Mouse (Mus musculus) ES-E14 (cell line): ENCODE measurements around the gene Tpk1.

ENCODE experiments used
- CHD2 ChIP-seq: IDR thresholded peaks from 2 replicates; pipeline ENCODE4 v1.6.1; 2014; ENCODE audit warnings: mild to moderate bottlenecking, low read depth, low read length, inconsistent platforms
- HCFC1 ChIP-seq: IDR thresholded peaks from 2 replicates; pipeline ENCODE4 v1.6.1; 2012; ENCODE audit warnings: low read length, inconsistent platforms, borderline replicate concordance; ENCODE audit not compliant: insufficient read depth
- MAFK ChIP-seq: IDR thresholded peaks from 2 replicates; pipeline ENCODE4 v1.6.1; 2014; ENCODE audit warnings: mild to moderate bottlenecking, low read depth, low read length, inconsistent platforms; ENCODE audit not compliant: insufficient read depth
- ZC3H11A ChIP-seq: IDR thresholded peaks from 2 replicates; pipeline ENCODE4 v1.6.1; 2012; ENCODE audit warnings: low read depth, mild to moderate bottlenecking, inconsistent platforms, low read length, borderline replicate concordance
- ZNF384 ChIP-seq: IDR thresholded peaks from 2 replicates; pipeline ENCODE4 v1.6.1; 2012; ENCODE audit warnings: low read depth, low read length, inconsistent platforms

DNA sequence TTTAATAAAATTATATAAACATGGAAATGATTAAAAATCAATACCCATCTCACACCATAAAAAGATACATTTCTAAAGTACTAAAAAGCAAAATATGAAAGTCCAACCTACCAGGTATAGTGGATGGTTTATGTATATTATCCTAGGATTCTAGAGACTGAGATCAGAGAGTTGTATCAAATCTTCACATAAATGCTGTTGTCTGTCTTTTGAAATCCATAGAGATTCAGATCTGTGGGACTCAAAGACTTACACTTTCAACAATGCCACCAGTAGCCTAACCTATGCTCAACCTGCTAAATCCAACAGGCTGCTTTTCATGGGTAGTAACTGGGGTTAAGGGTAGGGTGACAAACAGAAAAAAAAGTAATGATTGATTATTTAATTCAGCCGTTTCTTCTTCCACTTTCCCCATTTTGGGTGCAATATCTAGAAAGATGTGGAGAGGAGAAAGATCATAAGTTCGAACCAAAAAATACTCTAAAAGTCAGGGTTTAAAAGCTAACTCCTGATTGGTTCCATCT is 12.7 kb upstream of the Tpk1 start:
- TF ChIP-seq HCFC1 = no peak
- TF ChIP-seq ZC3H11A = no peak
- TF ChIP-seq MAFK = no peak
- TF ChIP-seq CHD2 = no peak
- TF ChIP-seq ZNF384 = no peak
